Mouse (Mus musculus) embryonic facial prominence, embryonic 11.5 days (tissue): Measurements from ENCODE around the gene Sgsm1. TPM values are rescaled to one million over a fixed set of nuclear protein-coding genes. Genes with fewer than 3 reads are reported as not detected.
A peak's percentile ranks its signal among the peaks of the same experiment; 100 is the strongest.

Experiments
- ATAC-seq: fragments of 200-750 bp; cut with Nextera tagmentation; replicated peaks from 2 replicates; pipeline ENCODE4 v1.8.0; 2017; ENCODE audit warnings: low read depth; ENCODE audit not compliant: insufficient number of reproducible peaks, low FRiP score, low TSS enrichment
- DNase-seq: peaks from one replicate; pipeline ENCODE4 v3.0.0-alpha.2; 2015; ENCODE audit warnings: low spot score
- H3K27ac ChIP-seq: fragments of 300-500 bp; sonication (generic); replicated peaks from 2 replicates; pipeline ENCODE4 v1.5.1; 2014; ENCODE audit warnings: mild to moderate bottlenecking, low read depth, low read length, control low read depth
- H3K27me3 ChIP-seq: fragments of 300-500 bp; sonication (generic); 2 replicates; pipeline ENCODE4 v1.6.1; 2014; ENCODE audit warnings: mild to moderate bottlenecking, low read length, moderate library complexity, mixed read lengths; ENCODE audit not compliant: control insufficient read depth, insufficient read depth
- H3K36me3 ChIP-seq: fragments of 300-500 bp; sonication (generic); replicated peaks from 2 replicates; pipeline ENCODE4 v1.6.1; 2014; ENCODE audit warnings: low read depth, mild to moderate bottlenecking, low read length, moderate library complexity, mixed read lengths; ENCODE audit not compliant: control insufficient read depth, insufficient read depth
- H3K4me1 ChIP-seq: fragments of 300-500 bp; sonication (generic); 2 replicates; pipeline ENCODE4 v1.6.1; 2014; ENCODE audit warnings: low read length, mixed read lengths; ENCODE audit not compliant: control insufficient read depth, insufficient read depth
- H3K4me2 ChIP-seq: fragments of 300-500 bp; sonication (generic); 2 replicates; pipeline ENCODE4 v1.6.1; 2014; ENCODE audit warnings: low read depth, mild to moderate bottlenecking, control low read depth, low read length, moderate library complexity
- H3K4me3 ChIP-seq: fragments of 300-500 bp; sonication (generic); 2 replicates; pipeline ENCODE4 v1.5.1; 2014; ENCODE audit warnings: low read depth, low read length, control low read depth
- H3K9ac ChIP-seq: fragments of 300-500 bp; sonication (generic); replicated peaks from 2 replicates; pipeline ENCODE4 v1.6.1; 2014; ENCODE audit warnings: mild to moderate bottlenecking, control low read depth, low read length
- H3K9me3 ChIP-seq: fragments of 300-500 bp; sonication (generic); replicated peaks from 2 replicates; pipeline ENCODE4 v1.6.1; 2016; ENCODE audit warnings: mild to moderate bottlenecking, low read length, inconsistent platforms, mixed read lengths; ENCODE audit not compliant: control insufficient read depth
- WGBS: fragments of 180-500 bp; shearing (Covaris S2); extraction: QIAGEN DNeasy Blood & Tissue Kit; methylation state at CpG from one replicate; pipeline ENCODE4 v1.1.7; 2014; 5-methylcytosine and 5-hydroxymethylcytosine counted together
- polyA plus RNA-seq: library from polyadenylated mRNA; unstranded; fragments of >200 nt; fragmentation: Nextera tagmentation; extraction: Ambion mirVana; gene quantifications from 2 replicates; pipeline ENCODE4 v1.2.1, GENCODE M21; 2014

The Sgsm1 gene
- polyA plus RNA-seq, 1 experiment from 2014 or later, result 7.4 TPM

- no peaks in the 10 kb centered on the region for H3K36me3 ChIP-seq
- H3K4me1 ChIP-seq, result no peaks in the 10 kb centered on the region
- H3K4me3 ChIP-seq, result no peak overlapping the region
- H3K4me2 ChIP-seq, result no peak overlapping the region
- H3K27ac ChIP-seq, result no peak overlapping the region
- no peak for ATAC-seq
- peaks cover 17% of the 10 kb centered on the region for H3K27me3 ChIP-seq
- WGBS, result 51% methylated on average over 13 of the region's 13 CpGs
- no peaks in the 10 kb centered on the region for H3K9me3 ChIP-seq
- DNase-seq, result no peak
- H3K9ac ChIP-seq, result no peak overlapping the region
Observed at GRCm38 (mm10) chr5:113288490-113288889, 22.1 kb downstream of the Sgsm1 start.

DNA sequence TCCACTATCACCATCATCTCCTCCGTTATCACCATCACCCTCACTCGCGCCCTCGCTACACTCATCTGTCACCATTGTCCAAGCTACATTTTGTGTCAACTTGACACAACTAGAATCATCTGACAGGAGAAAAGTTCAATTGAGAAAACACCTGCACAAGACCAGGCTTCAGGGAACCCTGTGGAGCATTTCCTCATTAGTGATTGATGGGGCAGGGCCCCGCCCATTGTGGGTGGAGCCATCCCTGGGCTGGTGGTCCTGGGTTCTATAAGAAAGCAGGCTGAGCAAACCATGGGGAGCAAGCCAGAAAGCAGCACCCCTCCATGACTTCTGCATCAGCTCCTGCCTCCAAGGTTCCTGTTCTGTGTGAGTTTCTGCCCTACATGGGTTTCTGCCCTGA is 22.8 kb downstream of the Sgsm1 start:
- no peaks in the 10 kb centered on the region for H3K36me3 ChIP-seq
- no peak overlapping the region for H3K4me2 ChIP-seq
- ATAC-seq (no peak), DNase-seq (no peak)
- no peak overlapping the region for H3K27ac ChIP-seq
- 46% methylated on average over 5 of the region's 5 CpGs for WGBS
- no peaks in the 10 kb centered on the region for H3K4me1 ChIP-seq
- H3K9me3 ChIP-seq, result no peaks in the 10 kb centered on the region
- H3K9ac ChIP-seq, result no peak overlapping the region
- H3K4me3 ChIP-seq, result no peak overlapping the region
- H3K27me3 ChIP-seq, result peaks cover 17% of the 10 kb centered on the region

- WGBS, result 4% methylated on average over 59 of the region's 60 CpGs
- no peaks in the 10 kb centered on the region for H3K9me3 ChIP-seq
- no peak overlapping the region for H3K9ac ChIP-seq
- no peaks in the 10 kb centered on the region for H3K36me3 ChIP-seq
- H3K4me3 ChIP-seq, result no peak overlapping the region
- ATAC-seq (no peak), DNase-seq (peak; percentile 68)
- no peaks in the 10 kb centered on the region for H3K4me1 ChIP-seq
- peak overlapping the region; percentile 32 for H3K4me2 ChIP-seq
- no peak overlapping the region for H3K27ac ChIP-seq
- peaks cover 17% of the 10 kb centered on the region for H3K27me3 ChIP-seq
Observed at GRCm38 (mm10) chr5:113286591-113287520, 23.7 kb downstream of the Sgsm1 start.

DNA sequence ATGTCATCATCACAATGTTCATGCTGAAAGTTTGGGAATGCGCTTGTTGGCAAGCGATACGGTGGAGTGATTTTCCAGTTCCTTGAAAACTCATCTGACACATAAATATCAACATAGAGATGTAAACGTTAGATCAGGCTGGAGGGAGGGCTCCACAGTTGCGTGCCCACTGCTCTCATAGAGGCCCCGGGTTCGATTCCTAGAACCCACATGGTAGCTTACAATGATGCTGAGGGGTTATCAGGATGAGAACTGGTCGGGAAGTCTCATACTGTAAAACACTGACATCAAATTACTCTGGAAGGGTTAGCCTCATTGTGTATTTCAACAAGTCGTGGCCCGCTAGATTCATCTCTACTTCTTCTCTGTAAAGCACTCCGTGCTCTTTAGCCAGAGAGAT is 24.5 kb downstream of the Sgsm1 start:
- Histone ChIP-seq H3K4me2 (no peak overlapping the region), H3K4me3 (no peak overlapping the region), H3K27me3 (peaks cover 17% of the 10 kb centered on the region), H3K27ac (no peak overlapping the region), H3K4me1 (no peaks in the 10 kb centered on the region), H3K9me3 (no peaks in the 10 kb centered on the region), H3K9ac (no peak overlapping the region), H3K36me3 (no peaks in the 10 kb centered on the region)
- DNase-seq, result no peak
- ATAC-seq, result no peak
- WGBS, result 72% methylated on average over 11 of the region's 11 CpGs

GRCm38 (mm10) chr5:113285541-113285940 is 25.0 kb downstream of the Sgsm1 start:
- no peaks in the 10 kb centered on the region for H3K36me3 ChIP-seq
- H3K27ac ChIP-seq, result no peak overlapping the region
- no peaks in the 10 kb centered on the region for H3K4me1 ChIP-seq
- H3K4me3 ChIP-seq, result no peak overlapping the region
- H3K9ac ChIP-seq, result no peak overlapping the region
- H3K4me2 ChIP-seq, result no peak overlapping the region
- H3K9me3 ChIP-seq, result no peaks in the 10 kb centered on the region
- WGBS, result 63% methylated on average over 16 of the region's 16 CpGs
- DNase-seq (no peak), ATAC-seq (no peak)
- peaks cover 17% of the 10 kb centered on the region for H3K27me3 ChIP-seq

GRCm38 (mm10) chr5:113283726-113284125 is 26.9 kb downstream of the Sgsm1 start:
- Histone ChIP-seq H3K4me1 (no peaks in the 10 kb centered on the region), H3K27ac (no peak overlapping the region), H3K9ac (no peak overlapping the region), H3K4me3 (no peak overlapping the region), H3K27me3 (peaks cover 16% of the 10 kb centered on the region), H3K4me2 (no peak overlapping the region), H3K9me3 (no peaks in the 10 kb centered on the region), H3K36me3 (no peaks in the 10 kb centered on the region)
- ATAC-seq (no peak), DNase-seq (no peak)
- 68% methylated on average over 2 of the region's 2 CpGs for WGBS

DNA sequence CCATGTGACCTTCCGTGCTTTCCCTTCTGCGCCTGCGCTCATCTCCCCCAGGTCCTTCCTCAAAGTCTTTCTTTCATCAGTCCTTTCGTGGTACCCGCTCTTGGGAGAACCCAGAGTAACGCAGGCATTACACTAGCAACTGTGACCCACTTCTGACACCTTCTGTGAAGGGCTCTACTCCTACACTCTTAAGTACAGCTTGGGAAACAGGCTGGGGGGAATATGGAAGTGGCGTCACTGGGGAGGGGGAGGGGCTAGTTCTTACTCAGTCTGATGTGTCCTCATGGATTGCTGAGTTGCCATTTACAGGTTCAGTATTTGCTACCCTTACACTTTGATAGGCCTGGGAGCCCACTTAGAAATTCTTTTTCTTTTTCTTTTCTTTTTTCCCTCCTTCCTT is 29.0 kb downstream of the Sgsm1 start:
- 96% methylated on average over 7 of the region's 7 CpGs for WGBS
- H3K36me3 ChIP-seq, result no peaks in the 10 kb centered on the region; the same call in 1 of the 2 replicates
- no peaks in the 10 kb centered on the region for H3K27me3 ChIP-seq
- no peak overlapping the region for H3K4me3 ChIP-seq
- DNase-seq, result no peak
- H3K9ac ChIP-seq, result no peak overlapping the region
- no peak for ATAC-seq
- no peak overlapping the region for H3K4me2 ChIP-seq
- H3K9me3 ChIP-seq, result no peaks in the 10 kb centered on the region
- no peak overlapping the region for H3K27ac ChIP-seq
- H3K4me1 ChIP-seq, result no peaks in the 10 kb centered on the region

DNA sequence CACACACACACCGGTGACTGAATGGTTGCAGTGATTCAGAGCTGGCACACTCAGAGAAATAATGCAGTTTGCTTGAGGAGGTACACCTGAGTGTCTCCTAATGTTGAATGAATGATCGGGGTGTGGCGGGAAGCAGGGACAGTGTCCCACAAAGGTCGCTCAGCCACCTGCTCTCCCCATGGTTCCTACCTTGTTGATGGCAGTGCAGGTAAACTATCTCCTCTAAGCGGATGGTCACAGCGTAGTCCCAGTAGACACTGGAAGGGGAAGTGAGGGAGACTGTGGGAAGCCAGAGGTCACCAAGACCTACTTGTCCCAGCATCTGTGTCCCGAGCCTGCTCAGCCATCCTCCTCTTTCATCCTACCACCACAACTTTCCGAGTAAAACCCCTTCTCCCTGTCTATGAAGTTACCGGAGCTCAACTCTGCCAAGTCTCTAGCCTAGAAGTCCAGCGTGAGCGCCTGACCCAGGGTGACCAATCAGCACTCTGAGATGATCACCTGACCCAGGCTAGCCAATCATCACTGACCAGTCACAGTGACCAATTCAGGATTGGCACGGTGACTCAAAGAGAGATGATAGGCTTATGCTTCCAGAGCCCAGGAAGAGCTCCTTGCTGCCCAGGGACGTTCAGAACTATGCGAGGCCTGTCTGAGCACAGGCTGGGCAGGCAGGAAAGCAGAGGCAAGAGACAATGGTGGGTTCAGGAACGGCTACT is 30.3 kb downstream of the Sgsm1 start:
- H3K4me3 ChIP-seq, result peak overlapping the region; percentile 40
- H3K9me3 ChIP-seq, result no peaks in the 10 kb centered on the region
- H3K27ac ChIP-seq, result no peak overlapping the region
- peak; percentile 85 for DNase-seq
- H3K9ac ChIP-seq, result peak overlapping the region; percentile 32
- peak overlapping the region; percentile 41 for H3K4me2 ChIP-seq
- no peaks in the 10 kb centered on the region for H3K4me1 ChIP-seq
- WGBS, result 24% methylated on average over 15 of the region's 15 CpGs
- H3K27me3 ChIP-seq, result no peaks in the 10 kb centered on the region
- peak; percentile 83 for ATAC-seq
- H3K36me3 ChIP-seq, result no peaks in the 10 kb centered on the region; the same call in 1 of the 2 replicates
